Mouse (Mus musculus): ENCODE measurements around the gene Pkhd1. TPM values are rescaled to one million over a fixed set of nuclear protein-coding genes. Genes with fewer than 3 reads are reported as not detected.
"Not testable (repeated sequence)": the region's sequence is repeated elsewhere in the genome, so short reads cannot be mapped to it uniquely, and the experiment has no call there.

Gene Pkhd1
- total RNA-seq, 2 experiments from 2014 or later = not detected

DNA sequence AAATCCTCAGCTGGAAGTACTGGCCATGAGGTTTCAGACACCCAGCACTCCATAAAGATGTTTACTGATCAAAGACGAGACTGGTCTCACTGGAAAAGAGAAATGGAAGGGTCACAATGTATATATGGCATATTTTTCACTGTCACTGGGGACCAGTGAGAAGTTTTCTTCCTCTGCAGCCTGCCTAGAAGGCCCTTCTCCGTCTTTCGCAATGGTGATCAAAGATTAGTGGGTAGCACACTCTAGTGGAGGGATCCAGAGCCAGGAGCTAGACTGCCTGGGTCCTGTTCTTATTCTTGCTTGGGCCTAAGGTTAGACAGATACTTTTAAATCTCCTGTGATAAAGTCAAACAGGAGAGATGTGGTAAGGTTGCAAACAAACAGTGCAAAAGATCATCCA, 311.7 kb downstream of the Pkhd1 start:
- no peak for ATAC-seq (replicated peaks; ENCODE audit: low FRiP score, poor library complexity, severe bottlenecking)

DNA sequence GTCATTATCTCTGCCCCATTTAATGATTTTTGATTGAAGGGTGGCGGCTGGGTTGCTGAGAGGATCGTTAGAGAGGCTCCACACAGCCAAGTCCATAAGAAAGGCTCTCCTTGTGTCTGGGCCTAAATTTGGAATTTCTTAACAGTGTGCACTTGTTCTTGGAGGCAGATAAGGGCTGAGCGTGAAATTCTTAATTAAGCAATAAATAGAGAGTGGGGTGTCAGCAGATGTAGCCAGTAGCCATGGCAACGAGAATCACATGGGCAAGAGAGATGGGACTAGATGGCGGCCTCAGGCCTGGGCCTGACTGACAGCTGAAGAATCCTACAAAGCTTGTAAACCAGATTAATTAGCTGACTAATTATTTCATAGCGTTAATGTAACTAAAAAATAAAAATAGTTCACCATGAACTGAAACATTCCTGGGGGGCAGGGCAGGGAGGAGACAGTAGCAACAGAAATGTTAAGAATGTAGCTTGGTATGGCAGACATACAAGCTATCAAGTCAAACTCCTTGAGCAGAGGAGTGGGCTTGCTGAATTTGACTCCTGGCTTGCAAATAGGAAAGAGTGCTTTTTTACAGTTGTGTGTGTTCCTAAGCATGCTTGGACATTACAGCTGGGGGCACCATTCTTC, 314.8 kb downstream of the Pkhd1 start:
- no peak for ATAC-seq (replicated peaks; ENCODE audit: low FRiP score, poor library complexity, severe bottlenecking)

DNA sequence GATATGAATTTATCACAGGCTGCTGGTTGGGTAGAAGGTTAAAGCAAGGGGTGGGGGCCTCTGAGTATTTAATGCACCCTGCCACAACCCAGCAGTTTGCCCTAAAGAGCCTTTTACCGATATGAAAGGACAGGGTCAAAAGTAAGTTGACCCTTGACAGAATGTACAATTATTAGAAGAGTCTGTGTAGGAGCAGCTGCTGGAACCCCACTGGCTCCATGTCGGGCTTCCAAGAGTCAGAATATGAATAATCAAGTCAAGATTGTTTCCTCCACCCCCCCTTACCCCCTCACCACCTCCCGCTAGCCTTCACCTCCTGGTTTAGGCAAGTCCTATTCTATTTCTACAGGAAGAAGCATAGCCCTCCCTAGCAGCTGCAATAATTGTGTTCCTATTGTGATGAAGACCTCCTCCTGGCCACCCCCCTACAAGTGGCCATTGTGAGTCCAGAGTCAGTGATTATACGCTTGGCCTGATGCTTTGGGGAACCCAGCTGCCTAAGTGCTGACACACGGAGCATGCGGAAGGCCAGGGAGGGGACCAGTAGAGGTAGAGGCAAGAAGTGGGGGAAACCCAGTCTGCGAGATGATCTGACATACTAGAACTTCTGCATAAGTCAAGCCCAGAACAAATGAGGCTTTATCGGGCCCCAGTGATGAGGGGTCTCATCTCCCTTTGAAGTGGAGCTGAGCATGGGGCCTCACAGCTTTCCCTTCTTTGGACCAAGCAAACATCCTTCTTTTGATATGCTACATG, 315.5 kb downstream of the Pkhd1 start:
- ATAC-seq (replicated peaks; ENCODE audit: low FRiP score, poor library complexity, severe bottlenecking) = no peak

DNA sequence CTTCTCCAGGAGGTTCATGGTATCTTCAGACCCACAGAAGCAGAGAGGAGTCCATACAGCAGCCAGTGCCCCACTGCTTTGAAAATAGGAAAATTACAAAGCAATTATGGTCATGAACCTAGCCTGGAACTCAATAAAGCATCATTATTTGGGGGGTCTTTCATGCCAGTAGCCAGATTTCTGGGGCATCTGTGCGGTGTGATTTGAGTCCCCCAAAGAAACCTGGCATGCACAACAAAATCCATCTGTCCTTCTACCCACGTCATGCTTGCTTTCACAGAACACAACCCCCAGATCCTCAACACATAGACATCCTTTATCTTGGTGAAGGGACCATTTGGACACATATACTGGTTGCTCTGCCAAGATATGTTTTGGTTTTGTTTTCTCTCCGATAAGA, 316.2 kb downstream of the Pkhd1 start:
- no peak for ATAC-seq (replicated peaks; ENCODE audit: low FRiP score, poor library complexity, severe bottlenecking)

DNA sequence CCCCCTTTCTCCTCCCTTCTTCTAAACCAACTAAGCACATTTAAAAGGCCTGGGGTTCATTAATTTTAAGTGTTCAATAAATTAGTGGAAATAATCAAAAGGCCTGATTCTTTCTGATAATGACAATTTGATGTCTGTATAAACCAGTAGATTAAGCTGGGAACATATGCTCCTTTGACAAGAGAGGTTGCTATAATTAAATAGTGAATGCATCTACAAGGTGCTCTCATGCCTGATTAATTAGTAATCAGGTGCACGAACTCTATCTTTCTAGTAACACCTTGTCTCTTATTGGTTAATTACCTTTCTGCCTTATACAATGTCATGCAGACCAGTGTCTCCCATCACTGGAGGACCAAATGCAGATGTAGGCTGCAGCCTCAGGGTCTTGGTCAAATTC, 329.2 kb downstream of the Pkhd1 start:
- ATAC-seq (replicated peaks; ENCODE audit: low FRiP score, poor library complexity, severe bottlenecking) = no peak

DNA sequence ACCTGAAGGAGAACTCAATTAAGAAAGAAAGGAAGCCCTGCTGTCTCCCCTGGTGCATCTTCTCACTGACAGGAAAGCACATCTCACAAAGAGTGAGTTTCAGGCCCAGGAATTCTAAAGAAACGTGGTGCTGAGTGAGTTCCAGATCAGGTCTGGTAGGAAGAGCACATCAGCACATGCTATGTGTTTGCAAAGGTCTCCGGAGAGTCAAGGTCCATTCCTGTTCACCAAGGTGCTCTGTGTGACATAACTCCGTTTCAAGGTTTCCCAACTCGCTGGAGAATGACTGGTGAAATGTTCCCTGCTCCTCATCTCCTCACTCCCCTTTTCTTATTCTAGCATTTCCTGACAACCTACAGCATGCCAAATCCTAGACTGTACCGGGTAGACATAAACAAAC, 357.5 kb downstream of the Pkhd1 start:
- ATAC-seq (replicated peaks; ENCODE audit: low FRiP score, poor library complexity, severe bottlenecking) = no peak

DNA sequence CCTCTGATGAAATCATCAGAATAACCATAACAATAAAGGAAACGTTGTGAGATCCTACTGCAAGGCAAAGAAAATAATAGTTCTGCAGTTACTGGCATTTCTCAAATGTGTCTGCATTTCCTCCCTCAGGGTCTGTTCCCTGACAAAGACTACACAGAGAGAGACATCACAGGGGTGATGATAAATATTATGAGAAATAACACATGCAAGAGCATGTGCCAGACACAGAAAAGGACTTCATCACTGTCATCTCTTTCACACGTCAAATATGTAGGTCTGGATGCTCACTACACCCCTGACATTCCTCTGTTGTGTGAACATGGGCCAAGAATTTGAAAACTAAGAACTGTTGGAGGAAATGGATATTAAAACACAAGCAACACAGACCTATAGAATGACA, 369.7 kb downstream of the Pkhd1 start:
- no peak for ATAC-seq (replicated peaks; ENCODE audit: low FRiP score, poor library complexity, severe bottlenecking)

DNA sequence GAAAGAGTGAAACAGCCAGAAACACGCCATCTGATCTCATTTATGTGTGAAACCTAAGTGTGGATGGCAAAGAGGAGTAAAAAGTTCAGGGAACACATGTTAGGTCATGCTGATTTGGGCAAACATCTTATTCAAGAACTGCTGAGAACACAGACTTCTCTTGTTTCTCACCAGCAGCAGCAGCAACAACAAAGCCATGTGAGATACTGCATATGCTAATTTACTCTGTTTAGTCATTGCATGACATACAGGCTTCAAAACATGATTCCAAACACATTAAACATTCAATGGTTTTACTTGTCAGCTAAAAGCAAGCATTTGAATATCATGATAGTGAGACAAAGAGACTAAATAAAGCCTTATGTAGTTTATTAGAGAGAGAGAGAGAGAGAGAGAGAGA, 401.2 kb downstream of the Pkhd1 start:
- ATAC-seq (replicated peaks; ENCODE audit: low FRiP score, poor library complexity, severe bottlenecking) = no peak

DNA sequence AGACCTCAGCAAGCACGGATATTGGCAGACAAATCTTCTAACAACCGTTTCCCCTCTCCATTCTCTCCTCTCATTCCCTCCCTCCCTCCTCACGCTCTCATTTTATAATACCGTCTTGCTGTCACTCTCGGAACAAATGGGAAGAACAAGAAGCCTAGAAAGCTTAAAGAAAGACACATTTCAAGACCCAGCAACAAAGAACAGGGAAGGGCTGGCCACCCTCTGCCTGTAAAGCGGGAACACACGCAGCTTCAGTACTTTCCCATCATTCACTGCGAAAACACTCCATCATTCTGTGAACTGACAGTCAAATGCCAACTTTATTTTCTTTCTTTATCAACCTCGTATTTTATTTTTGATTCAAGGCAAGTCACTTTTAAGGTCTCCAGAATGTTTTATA, 427.4 kb downstream of the Pkhd1 start:
- ATAC-seq (replicated peaks; ENCODE audit: low FRiP score, poor library complexity, severe bottlenecking) = no peak

DNA sequence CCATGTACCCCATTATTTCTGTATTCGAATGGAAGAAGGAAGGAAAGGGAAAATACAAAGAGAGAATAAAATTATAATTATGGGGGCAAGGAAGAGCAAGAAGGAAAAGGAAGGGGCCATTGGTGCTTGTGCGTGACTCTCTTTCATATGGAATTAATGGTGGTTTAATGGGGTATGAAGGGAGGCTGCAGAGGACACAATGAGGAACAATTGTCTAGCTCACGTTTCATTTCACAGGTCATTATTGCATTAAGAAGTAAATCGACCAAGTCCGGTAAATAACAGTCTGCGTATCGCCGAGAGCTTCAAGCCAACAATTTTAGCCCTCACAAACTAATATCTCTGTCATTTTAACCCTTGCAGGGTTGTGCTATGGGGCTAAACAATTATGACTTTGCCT, 437.7 kb downstream of the Pkhd1 start:
- ATAC-seq (replicated peaks; ENCODE audit: low FRiP score, poor library complexity, severe bottlenecking) = no peak

DNA sequence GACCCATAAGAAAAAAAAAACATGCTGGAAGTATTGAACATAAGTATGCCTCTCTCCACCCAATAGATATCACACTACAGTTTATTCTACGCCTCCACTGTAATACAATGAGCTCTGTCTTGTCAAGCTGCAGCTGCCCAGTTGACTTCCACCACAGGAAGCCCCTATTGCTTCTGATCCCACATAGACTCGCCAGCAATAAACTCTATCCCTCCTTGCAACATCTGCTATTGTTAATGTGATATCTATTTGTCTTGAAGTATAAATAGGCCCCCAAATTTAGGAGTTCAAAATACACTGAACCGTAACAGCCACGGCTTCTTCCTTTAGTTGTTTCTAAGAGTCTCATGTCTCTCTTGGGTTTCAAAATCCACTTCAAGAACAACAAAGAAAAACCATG, 446.7 kb downstream of the Pkhd1 start:
- no peak for ATAC-seq (replicated peaks; ENCODE audit: low FRiP score, poor library complexity, severe bottlenecking)

DNA sequence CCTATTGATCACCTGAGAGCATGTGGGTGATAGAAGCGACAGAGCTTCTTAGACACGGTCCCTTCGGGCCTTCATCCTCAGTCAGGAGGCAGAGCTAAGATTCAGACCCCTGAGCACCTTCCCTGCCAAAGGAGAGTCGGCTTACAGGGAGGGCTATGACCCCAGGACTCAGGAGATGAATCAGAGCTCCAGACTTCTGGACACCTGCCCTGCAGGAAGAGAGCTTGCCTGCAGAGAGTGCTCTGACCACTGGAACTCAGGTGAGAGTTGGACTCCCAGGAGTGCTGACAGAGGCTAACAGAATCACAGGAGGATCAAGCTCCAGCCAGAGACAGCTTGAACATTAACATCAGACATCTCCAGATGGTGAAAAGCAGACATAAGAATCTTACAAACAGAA, 467.2 kb downstream of the Pkhd1 start:
- ATAC-seq (replicated peaks; ENCODE audit: low FRiP score, poor library complexity, severe bottlenecking) = not testable (repeated sequence)

DNA sequence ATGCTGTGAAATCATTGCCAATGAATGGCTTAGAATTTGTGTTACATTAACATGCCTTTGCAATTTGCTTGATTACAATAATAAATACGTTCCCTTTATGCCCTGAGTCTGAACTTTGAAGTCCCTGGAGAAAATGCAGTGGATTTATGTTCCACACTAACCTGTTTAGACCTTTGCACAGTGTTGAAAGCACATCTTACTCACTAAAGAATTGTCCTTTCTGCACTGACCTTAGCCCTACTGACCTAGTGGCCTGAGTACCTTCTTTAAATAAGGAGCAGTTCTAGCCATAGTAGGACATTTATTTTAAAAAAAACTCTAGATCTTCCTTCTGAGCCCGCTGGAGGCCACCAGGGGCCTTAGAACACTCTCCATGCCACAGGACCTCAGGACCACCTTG, 467.8 kb downstream of the Pkhd1 start:
- ATAC-seq (replicated peaks; ENCODE audit: low FRiP score, poor library complexity, severe bottlenecking) = no peak

DNA sequence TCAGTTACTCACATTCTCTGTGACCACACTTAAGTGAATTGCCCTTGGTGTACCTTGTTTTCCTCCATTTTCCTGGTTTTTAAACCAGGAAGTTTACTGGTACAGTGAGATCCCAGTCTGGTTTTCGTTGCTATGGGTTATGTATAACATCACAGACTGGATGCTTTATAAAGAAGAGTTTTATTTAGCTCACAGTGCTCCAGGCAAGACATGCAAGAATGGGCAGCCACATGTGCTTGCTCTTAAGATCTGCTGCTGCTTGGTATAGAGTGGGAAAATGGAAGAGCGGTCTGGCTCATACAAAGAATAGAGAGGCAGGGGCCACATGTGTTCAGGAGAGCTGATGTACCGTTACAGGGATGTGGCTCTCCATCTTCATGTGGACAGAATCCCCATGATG, 481.7 kb downstream of the Pkhd1 start:
- ATAC-seq (replicated peaks; ENCODE audit: low FRiP score, poor library complexity, severe bottlenecking) = no peak

DNA sequence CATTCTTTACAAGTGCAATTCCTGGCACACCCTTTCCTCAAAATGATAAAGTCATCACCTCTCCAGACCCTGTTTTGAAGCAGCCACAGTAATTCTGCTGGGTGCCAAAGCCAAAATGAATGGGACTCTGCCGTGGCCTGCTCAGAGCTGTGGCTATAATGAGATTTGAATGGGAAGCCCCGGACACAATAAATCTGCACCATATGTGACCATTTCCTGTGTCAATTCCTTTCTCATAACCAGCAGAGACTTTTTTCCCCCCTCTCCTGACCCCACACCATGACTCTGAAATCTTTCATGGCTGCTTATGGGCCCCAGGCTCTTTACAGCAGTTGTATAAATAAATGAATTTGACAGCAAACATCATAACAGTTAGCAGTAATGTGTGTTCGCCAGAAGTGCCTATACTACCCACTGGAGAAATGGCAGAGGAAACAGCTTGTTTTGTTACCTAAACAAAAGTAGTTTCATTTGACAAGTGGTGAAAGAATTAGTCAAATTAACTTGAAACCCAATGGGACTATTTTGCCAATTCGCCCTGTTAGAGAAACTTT, 482.7 kb downstream of the Pkhd1 start:
- no peak for ATAC-seq (replicated peaks; ENCODE audit: low FRiP score, poor library complexity, severe bottlenecking)

DNA sequence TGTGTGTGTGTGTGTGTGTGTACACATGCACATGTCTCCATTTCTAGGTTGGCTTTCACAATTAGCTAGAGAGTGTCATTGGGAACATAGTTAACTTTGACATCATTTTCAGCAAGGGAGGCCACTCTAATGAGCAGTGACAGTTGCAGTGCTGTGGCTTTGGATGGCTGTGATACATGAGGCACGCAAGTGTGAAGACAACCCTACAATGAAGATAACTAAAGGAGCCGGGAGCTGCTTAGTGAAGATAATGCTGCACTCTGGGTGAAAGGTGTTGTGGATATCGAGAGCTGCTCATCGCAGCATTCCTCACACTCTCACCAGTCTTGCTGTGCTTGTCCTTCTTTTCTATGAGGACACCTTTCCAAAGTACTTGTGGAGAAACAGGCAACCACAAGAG, 484.2 kb downstream of the Pkhd1 start:
- no peak for ATAC-seq (replicated peaks; ENCODE audit: low FRiP score, poor library complexity, severe bottlenecking)

DNA sequence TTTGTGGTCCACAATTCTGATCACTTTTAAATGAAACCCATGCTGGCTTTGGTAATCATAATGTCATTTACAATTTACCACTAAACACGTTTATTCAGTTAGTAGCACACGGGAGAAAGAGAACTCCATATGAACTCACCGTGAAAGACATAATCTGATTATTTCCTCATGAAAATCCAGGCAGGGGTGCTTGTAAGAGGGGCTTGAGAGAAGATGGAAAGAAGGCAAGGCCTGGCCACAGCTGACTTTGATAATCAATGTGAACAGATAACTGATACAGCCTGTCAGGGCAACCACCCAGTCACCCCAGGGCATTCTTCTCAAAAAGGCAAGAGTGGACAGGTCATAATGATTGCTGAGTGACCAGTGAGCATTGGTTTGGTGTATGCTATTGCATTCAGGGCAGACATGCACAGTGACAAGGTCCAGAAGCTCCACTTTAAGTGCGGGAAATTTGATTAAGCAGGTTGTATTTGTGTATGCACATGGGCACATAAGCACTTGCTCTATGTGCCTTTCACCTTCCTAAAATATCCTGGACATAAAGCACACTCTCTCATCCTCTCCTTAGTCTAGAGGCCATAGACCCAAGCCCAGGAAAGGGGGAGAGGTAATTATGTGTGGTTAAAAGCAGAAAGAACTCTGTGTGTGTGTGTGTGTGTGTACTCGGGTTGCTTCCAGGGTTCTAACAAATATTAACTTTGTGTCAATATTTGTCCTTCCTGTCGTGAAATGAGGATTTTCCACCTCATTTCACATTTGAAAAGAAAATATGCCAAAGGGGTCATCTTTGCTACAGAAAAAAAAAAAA, 485.9 kb downstream of the Pkhd1 start:
- no peak for ATAC-seq (replicated peaks; ENCODE audit: low FRiP score, poor library complexity, severe bottlenecking)

DNA sequence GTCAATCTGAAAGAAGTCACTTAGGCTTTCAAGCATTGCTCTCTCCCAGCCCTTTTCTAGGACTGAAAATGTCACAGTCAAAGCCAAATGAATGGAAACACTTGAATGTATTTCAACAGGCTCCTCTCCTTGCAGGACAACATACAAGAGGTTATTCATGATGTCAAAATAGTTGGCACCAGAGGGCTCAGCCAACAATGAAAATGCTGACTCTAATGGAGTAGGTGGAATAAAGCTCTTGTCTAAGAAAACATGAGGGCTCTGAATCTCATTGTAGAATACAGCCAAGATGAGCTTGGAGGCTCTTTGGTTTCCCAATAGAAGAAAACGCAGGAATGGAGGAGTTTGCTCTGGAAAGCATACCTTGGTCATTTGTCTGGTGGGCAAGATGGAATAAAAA, 500.5 kb downstream of the Pkhd1 start:
- ATAC-seq (replicated peaks; ENCODE audit: low FRiP score, poor library complexity, severe bottlenecking) = no peak

DNA sequence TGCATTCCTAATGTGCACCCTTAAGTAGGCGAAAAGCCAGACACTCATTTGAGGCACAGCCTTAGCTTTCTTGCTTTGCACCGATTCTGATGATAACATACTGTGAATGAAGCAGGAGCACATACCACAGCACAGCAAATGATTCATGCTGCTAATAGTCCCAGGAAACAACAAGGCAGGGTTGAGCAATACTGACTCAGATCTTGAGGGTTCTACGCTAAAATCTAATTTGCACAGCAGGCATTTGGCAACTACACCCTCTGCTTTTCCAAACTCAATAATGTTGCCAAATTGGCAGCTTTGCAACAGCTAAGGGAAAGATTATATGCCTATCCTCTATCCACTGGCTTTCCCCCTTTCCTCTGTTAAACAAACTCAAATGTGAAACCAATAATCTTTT, 548.1 kb downstream of the Pkhd1 start:
- no peak for ATAC-seq (replicated peaks; ENCODE audit: low FRiP score, poor library complexity, severe bottlenecking)

DNA sequence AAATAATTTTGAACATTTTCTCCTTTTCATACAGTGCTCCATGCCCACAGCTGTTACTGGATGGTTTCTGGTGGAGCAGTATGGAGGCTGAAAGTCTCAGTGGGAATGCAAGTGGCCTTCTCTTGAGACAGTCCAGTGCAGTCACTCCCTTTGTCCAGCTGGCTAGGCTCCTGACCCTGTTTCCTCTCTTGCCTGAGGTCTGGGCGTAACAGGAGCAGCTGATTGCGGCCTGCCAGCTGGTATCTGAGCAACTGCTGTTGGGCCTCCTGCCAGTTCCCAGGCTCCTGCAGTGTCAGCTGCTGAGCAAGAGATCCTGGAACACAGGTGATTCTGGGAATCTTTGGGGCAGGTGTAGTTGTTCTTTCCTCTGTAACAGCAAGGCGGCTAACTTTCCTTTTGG, 559.6 kb downstream of the Pkhd1 start:
- no peak for ATAC-seq (replicated peaks; ENCODE audit: low FRiP score, poor library complexity, severe bottlenecking)

DNA sequence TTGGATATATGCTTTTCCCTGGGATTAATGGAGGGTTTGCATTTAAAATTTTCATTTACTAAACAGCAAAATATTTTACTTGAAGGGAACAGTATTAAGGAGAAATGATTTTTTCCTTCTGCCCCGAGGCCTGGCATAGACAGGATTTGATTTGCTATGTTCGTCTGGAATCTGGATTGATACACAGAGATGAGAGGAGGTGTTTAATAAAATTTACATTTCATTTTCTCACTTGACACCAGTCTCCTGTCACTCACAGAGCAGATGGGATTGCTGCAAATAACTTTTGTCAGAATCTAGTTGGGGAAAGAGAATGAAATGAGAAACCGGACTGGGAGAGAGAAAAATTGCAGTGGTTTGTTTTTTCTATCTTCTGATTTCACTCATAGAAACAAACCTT, 578.5 kb downstream of the Pkhd1 start:
- ATAC-seq (replicated peaks; ENCODE audit: low FRiP score, poor library complexity, severe bottlenecking) = no peak
